In the genomic region with DNA sequence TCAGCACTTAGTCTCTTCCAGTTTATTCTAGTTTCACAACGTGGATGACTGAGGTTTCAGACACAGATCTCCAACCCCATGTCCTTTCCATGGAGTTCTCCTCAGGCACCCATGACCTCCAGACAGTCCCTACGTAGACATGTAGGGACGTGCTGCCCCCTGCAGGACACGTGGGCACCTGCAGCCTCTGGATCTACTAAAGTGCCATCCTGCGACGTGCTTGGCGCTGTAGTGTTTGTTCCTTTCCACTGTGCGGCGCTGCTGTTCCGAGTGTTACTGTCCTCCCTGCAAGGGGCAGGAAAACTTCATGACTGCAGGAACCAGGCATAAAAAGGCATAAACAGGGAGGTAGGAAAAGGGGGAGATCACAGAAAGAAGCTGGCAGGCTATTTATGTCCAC, we compare ENCODE assay signal across 9 mouse cellular contexts. TPM values are rescaled to one million over a fixed set of nuclear protein-coding genes. Genes with fewer than 3 reads are reported as not detected.
DNase-seq lines count a peak whose midpoint lies in the region; ATAC-seq and TF ChIP-seq lines count a peak whose summit lies in the region.
"Had no signal": no experiment of that assay in that cellular context is flagged by ENCODE, and none has a peak within 500 bp of the region (broad histone marks: within the 10 kb centered on the region; RNA-seq: fewer than 3 reads in every experiment).

No protein-coding gene starts in this region.

- TF ChIP-seq CTCF in C2C12 (IDR thresholded peaks at IDR 0.05; ENCODE audit: control insufficient read depth, insufficient read depth, insufficient read length), result peak; percentile 94
- peak; percentile 99 for TF ChIP-seq CTCF in liver, postnatal 0 days (IDR thresholded peaks at IDR 0.05; ENCODE audit: low read depth)

- TF ChIP-seq EP300 in liver, postnatal 0 days (IDR thresholded peaks at IDR 0.05; ENCODE audit: low read depth), result no peak

- H3K27ac ChIP-seq in liver, postnatal 0 days (ENCODE audit: low read depth), result no peak overlapping the region
- H3K27ac ChIP-seq: liver, embryonic 15.5 days had no signal

- no peaks in the 10 kb centered on the region for H3K9me3 ChIP-seq in liver, postnatal 0 days (ENCODE audit: low read length)
- H3K9me3 ChIP-seq: liver, embryonic 15.5 days had no signal

- WGBS in liver, postnatal 0 days (ENCODE audit: insufficient replicate concordance), result 4% methylated on average over 10 of the region's 10 CpGs

- H3K9ac ChIP-seq in liver, postnatal 0 days (replicated peaks), result no peak overlapping the region
- H3K9ac ChIP-seq: liver, embryonic 15.5 days had no signal

- H3K79me2 ChIP-seq in C2C12 (ENCODE audit: control insufficient read depth, insufficient read depth), result no peaks in the 10 kb centered on the region

- DNase-seq in NIH3T3 (ENCODE audit: low read depth), result peak; percentile 90
- peak; percentile 76 for DNase-seq in cerebellum, adult 9-10 months
- DNase-seq in gastrocnemius, postnatal 10 days, result peak; percentile 89
- DNase-seq in kidney, postnatal 4 days, result peak; percentile 95 to 96
- peak; percentile 89 for DNase-seq in liver, postnatal 0 days
- peak; percentile 52 for DNase-seq in retina, postnatal 7 days (ENCODE audit: low read depth, low spot score)
- DNase-seq in urinary bladder, adult 18-20 months (ENCODE audit: low spot score in 2 of 2), result peak; percentile 31 to 48

- H3K4me3 ChIP-seq in C2C12 (ENCODE audit: insufficient read depth, poor library complexity, severe bottlenecking), result no peak overlapping the region
- H3K4me3 ChIP-seq in liver, postnatal 0 days (ENCODE audit: low read depth, low read length), result no peak overlapping the region
- H3K4me3 ChIP-seq: liver, embryonic 15.5 days had no signal

- peak; percentile 88 for ATAC-seq in liver, postnatal 0 days

- H3ac ChIP-seq in C2C12 (ENCODE audit: control insufficient read depth, insufficient read length, low read depth), result no peak overlapping the region

- H3K79me3 ChIP-seq in C2C12 (ENCODE audit: low read depth), result no peaks in the 10 kb centered on the region

- no peaks in the 10 kb centered on the region for H3K4me1 ChIP-seq in liver, postnatal 0 days (ENCODE audit: insufficient read depth)
- H3K4me1 ChIP-seq: liver, embryonic 15.5 days had no signal

- H3K27me3 ChIP-seq in C2C12 (ENCODE audit: control insufficient read depth, insufficient read depth, insufficient read length), result peaks cover 31% of the 10 kb centered on the region
- no peaks in the 10 kb centered on the region for H3K27me3 ChIP-seq in liver, postnatal 0 days (ENCODE audit: insufficient read depth, low read length)

- no peaks in the 10 kb centered on the region for H3K36me3 ChIP-seq in C2C12 (ENCODE audit: control insufficient read depth, insufficient read depth)
- H3K36me3 ChIP-seq in liver, postnatal 0 days (replicated peaks; ENCODE audit: insufficient read depth, low read length), result no peaks in the 10 kb centered on the region
- H3K36me3 ChIP-seq: liver, embryonic 15.5 days had no signal

- H3K4me2 ChIP-seq in liver, postnatal 0 days (ENCODE audit: low read depth, low read length), result no peak overlapping the region
- H3K4me2 ChIP-seq: liver, embryonic 15.5 days had no signal

TF ChIP-seq in C2C12, 6 proteins besides CTCF, POLR2A, EP300 and RAD21:
- TF ChIP-seq MAX (IDR thresholded peaks at IDR 0.05) (no peak), CEBPB (IDR thresholded peaks at IDR 0.05; ENCODE audit: low read depth) (no peak), USF1 (IDR thresholded peaks at IDR 0.05; ENCODE audit: low read depth) (no peak), FOSL1 (IDR thresholded peaks at IDR 0.05; ENCODE audit: insufficient read depth, low read length, poor library complexity, severe bottlenecking) (no peak)

RNA-seq across cellular contexts. Expression of a gene that starts 19.1 kb away (rescaled TPM):
- not detected for polyA plus RNA-seq in C2C12 (2012; fragmentation: generic; extraction: Trizol)
- total RNA-seq in gastrocnemius, postnatal 10 days (2021), result not detected
- polyA plus RNA-seq in liver, postnatal 0 days (2015; fragmentation: Nextera tagmentation; extraction: Ambion mirVana), result not detected in 2 replicates
- polyA plus RNA-seq: liver, embryonic 15.5 days had no signal

Comparison
In these comparisons a context has a peak if more than half of its experiments do, and no peak if none do; other contexts are left out.
1. DNase-seq: peak in every context shown above with its lines; median percentile 96 in kidney, postnatal 4 days; 90 in NIH3T3; 89 in gastrocnemius, postnatal 10 days; 89 in liver, postnatal 0 days; 76 in cerebellum, adult 9-10 months; 52 in retina, postnatal 7 days; 40 in urinary bladder, adult 18-20 months.